Mouse (Mus musculus): ENCODE data around the gene Gpr3.

Gpr3 gene

DNA sequence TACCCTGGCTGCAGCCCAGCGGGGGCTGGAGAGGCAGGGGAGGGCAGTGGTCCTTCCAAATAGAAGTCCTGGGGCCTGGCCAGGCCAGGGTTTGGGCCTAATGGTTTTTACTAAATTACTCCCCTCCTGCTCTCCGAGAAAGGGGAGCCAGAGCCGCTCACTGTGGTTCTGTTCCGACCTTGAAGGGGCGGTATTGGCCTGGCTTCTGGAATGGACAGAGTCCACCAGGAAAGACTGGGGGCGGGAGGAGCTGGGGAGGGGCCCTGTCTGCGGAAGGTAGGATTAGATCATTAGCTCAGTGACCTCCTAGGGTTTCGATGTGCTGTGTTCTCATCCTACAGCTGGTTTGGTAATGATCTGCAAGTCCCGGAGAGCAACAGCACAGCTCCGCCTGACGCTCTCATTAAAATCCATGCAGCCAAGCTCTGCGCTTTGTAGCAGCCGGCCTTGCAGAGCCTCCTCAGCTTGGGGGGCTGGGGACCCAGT lies 14.5 kb downstream of the Gpr3 start:
- no peak for DNase-seq

- no peak for DNase-seq
These were observed 15.0 kb downstream of the Gpr3 start for GRCm38 (mm10) chr4:133197355-133197754.

GRCm38 (mm10) chr4:133196852-133197251 lies 15.5 kb downstream of the Gpr3 start:
- DNase-seq, result no peak

DNA sequence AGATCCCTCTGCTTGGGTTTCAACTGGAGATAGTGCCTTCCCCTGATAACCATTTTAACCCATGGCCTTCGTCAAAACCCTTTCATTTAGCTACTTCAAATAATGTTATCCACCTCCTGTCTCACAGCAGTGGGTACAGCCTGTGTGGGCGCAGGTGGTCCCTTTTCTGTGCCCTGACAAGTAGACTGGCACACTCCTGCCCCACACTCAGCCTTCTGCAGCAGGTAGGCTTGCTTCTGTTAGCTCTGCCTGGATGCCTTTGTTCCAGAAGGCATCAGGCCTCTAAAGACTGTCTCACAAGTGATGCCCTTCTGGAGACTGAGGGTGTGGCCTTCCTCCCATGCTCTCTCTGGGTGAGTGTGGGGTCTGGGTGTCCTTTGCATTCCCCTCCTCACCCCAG lies 16.2 kb downstream of the Gpr3 start:
- DNase-seq, result no peak

- no peak for DNase-seq
These were observed 17.3 kb downstream of the Gpr3 start for GRCm38 (mm10) chr4:133195014-133195413.

GRCm38 (mm10) chr4:133194482-133194881 lies 17.9 kb downstream of the Gpr3 start:
- DNase-seq, result no peak

DNA sequence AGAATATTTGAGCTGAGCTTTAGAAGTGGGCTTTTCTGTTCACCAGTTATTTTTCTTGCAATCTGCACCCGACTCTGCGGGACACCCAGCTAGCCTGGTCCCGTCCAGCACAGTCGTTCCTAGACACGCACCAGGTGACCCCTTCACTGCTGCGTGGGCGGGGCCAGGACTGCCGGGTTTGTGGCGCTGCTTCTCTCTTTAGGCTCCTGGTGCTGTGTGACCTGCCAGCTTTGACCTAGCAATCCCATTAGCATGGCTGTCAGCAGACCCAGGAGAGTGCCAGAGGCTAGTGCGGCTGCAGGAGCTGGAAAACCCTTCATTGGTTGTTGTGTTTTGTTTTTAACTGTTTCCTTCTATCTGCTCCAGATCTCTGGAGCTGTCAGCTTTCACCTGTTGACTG lies 22.9 kb downstream of the Gpr3 start:
- no peak for DNase-seq

- no peak for DNase-seq
These were observed 25.5 kb downstream of the Gpr3 start for GRCm38 (mm10) chr4:133186856-133187255.

DNA sequence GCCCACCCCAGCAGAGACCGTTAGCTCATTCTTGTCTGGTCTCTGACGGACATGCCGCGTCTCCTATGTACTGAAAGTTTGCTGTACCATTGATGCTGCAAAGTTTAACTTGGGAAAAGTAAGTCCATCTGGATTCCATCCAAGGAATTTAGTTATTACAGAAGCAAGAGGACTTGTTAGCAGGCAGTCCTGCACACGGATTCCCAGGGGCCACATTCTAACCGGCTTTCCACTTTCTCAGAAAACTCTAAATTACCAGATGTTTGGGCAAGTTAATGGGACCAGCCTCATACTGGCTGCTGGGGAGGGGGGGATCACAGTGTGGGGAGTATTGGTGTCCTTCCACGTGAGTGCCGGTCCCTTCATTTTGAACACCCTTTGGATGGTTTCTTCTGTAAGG lies 26.4 kb downstream of the Gpr3 start:
- no peak for DNase-seq

DNA sequence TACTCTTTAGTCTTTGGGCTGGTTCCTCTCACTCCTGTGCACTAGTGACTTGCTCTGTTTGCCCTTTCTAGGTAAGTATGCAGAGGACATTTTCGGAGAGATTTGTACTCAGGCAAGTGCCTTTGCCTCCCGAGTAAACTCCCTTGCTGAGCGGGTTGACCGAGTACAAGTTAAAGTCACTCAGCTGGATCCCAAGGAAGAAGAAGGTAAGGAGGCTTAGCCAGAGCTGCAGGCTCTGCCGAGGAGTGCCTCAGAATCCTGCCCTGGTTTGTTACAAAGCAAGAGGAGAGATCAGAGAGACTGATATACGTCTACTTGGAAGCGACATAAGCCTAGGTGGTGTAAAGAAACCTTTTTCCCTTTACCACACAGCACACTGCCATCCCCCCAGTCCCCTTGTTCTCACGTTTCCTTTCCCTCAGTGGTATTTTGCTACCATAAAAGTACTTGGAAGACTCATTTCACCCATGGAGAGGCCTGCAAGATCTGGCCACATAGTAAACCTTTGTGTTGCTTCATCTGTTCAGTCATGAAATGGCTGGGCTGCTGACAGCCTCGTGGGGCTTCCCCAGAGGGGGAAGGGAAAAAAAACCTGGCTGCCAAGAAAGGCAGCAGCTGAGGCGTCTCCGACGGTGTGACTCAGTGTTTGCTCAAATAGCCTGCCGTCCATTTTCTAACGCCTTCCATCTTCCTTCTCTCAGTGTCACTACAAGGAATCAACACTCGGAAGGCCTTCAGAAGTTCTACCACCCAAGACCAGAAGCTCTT lies 27.3 kb downstream of the Gpr3 start:
- DNase-seq, result no peak

DNA sequence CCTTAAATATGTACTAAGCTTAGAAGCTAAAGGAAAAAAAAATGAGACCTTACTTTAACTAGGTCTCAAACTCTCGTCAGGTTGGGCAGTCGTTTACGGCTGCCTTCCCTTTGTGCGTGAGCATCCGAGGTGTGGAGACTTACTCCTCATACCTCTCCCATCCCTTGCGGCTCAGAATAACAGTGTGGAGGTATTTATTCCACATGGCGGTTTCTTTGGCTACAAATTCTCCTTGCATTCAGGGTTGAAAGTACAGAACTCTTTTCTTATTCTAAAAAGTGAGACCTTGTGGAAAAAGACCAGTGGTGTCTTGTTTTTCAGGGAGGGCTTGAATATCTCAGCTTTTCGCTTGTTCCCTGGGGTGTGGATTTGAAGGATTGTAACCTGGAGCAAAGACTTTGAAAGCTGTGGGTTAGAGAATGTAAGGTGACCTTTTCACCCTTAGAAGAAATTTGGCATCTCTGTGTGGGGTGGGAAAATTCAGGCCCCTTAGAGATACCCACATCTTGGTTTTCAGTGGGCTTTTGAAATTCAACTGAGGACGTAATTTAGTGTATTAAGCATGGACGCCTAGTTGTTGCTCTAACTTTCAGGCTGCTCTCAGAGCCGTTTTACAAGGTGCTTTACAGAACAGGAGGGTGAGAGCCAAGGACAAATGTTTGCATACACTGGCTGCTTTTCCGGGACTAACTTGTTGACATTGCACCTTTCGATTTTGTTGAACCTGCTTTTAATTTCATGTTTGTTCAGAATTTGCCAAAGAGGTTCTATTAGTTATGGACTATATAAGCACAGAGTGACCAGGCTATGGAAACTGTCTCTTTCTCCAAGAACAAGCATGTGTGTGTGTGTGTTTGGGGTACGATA lies 28.1 kb downstream of the Gpr3 start:
- DNase-seq, result no peak

DNA sequence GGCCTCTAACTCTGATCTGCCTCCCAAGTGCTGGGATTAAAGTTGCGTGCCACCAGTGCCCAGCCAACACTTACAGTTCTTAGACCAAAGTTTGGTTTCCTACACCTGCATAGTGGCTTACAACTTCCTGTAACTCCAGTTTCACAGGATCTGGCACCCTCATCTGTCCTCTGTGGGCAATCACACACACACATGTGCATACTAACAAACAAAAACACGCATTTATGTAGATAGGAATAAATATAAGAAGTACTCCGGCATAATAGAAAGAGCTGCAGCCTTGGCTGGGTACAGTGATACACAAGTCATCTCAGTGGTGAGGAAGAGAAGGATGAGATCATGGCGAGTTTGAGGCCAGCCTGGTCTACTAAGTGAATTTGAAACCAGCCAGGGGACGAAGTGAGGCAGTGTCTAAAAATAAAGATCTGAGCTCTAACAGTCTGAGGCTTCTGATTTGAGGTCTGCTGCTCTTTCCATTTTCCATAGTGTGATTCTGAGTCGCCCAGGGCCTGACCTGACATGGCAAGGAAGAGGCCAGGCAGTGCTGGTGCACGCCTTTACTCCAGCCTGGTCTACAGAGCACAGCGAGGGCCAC lies 29.8 kb downstream of the Gpr3 start:
- no peak for DNase-seq

DNA sequence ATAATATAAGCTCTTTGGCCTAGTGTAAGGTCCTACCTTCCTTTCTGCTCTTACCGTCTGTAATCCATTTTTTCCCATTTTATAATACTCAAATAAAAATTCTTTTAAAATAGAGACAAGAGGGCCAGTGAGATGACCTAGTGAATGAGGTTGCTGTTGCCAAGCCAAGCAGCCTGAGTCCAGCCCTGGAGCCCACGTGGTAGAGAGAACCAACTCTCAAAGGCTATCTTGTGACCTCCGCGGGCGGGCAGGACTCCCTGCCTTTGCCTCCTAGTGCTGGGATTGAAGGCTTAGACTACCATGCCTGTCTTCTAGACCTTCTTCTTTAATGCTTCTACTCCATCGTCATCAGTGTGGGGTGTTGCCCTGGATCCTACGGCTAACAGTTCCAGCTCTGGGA lies 33.1 kb downstream of the Gpr3 start:
- no peak for DNase-seq

GRCm38 (mm10) chr4:133178305-133178704 lies 34.0 kb downstream of the Gpr3 start:
- DNase-seq, result no peak

GRCm38 (mm10) chr4:133176761-133177403 lies 35.5 kb downstream of the Gpr3 start:
- DNase-seq, result no peak

DNA sequence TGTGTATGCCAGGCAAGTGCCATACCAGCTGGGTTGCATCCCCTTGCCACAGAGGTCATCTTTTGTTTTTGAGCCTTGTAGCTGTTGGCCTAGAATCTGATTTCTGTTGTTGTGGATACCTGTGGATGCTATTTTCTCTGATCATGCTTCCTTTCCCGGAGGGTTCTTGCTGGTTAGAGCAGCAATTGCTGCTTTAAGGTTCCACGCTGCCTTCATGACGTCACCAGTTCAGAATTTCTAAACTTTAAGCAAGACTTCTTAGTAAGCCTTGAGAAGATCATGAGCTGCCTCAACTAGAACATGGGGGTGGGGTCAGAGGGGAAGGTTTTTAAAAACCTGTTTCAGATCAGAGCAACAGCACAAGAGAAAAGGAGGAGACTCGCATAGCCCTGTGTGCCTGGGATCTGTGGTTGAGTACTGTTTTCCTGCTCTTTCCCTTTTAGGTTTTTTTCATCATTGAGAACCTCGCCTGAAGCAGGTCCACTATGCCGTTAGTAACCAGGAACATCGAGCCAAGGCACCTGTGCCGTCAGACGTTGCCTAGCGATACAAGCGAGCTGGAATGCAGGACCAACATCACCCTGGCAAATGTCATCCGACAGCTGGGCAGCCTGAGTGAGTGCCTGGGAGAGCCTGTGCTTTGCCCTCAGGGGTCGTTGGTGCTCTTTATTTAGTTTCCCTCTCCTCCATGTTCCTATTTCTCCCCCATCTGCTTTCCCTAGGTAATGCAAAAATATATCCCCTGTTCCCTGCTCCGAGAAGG lies 36.2 kb downstream of the Gpr3 start:
- DNase-seq, result no peak

GRCm38 (mm10) chr4:133175274-133175673 lies 37.1 kb downstream of the Gpr3 start:
- DNase-seq, result no peak

GRCm38 (mm10) chr4:133174361-133174760 lies 38.0 kb downstream of the Gpr3 start:
- no peak for DNase-seq

DNA sequence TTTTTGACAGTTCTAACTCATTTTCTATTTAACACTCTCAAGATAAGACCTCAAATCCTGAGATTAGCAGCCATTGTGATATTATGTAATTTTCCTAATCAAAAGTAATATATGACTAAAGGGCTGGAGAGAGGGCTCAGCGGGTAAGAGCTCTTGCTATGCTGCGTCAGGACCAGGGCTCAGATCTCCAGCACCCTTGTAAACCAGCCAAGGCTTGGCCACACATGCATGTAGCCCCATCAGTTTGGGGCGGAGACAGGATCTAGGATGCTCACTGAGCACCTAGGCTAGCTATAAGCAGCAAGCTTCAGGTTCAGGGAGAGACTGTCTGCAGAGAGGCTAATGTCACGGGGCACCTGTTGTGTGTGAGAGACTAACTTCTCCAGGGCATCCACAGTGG lies 39.9 kb downstream of the Gpr3 start:
- DNase-seq, result no peak

GRCm38 (mm10) chr4:133170616-133171015 lies 41.7 kb downstream of the Gpr3 start:
- DNase-seq, result no peak

DNA sequence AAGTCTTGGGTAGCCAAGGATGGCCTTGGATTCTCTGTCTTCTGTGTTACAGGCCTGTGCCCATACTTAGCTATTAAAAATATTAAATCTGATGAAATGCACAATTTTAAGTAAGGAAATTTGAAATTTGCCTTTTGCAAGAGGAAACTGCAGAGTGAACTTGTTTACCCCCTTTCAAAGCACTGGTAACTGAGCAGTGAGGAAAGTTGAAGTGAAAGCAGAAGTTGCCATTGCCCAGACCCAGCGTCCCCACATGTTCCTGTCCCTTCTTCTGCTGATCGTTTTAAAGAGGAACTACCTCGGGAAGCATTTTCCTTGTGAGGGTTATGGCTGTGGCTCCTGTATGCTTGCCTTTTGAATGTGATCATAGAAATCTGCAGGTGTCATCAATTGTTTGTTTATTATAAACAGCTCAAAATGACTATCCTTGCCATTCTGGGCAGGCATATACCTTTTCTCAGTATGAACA lies 42.2 kb downstream of the Gpr3 start:
- DNase-seq, result no peak

Measured in cerebellum, adult 9-11 months (tissue).